Mouse (Mus musculus) right cerebral cortex, adult 2 months (tissue): ENCODE data around the gene D7Ertd443e.

ENCODE experiments used
- DNase-seq, 2 experiments: peaks; one replicate each; pipeline ENCODE4 v3.0.0; 2021 to 2022; ENCODE audit warnings: low spot score in 2 of 2

D7Ertd443e gene

GRCm38 (mm10) chr7:134227773-134228455 lies 157.5 kb downstream of the D7Ertd443e start:
- DNase-seq: no peak

GRCm38 (mm10) chr7:134227101-134227500 lies 158.4 kb downstream of the D7Ertd443e start:
- no peak for DNase-seq

GRCm38 (mm10) chr7:134226231-134226630 lies 159.2 kb downstream of the D7Ertd443e start:
- DNase-seq: no peak

- peak; percentile 46 to 64 for DNase-seq
Measured at GRCm38 (mm10) chr7:134224741-134225612, 160.5 kb downstream of the D7Ertd443e start.

- DNase-seq: no peak
Measured at GRCm38 (mm10) chr7:134224421-134224740, 161.1 kb downstream of the D7Ertd443e start.

GRCm38 (mm10) chr7:134223444-134224161 lies 161.9 kb downstream of the D7Ertd443e start:
- DNase-seq: peak; percentile 89 to 93
